Mouse (Mus musculus): ENCODE measurements around the gene Il15. TPM values are rescaled to one million over a fixed set of nuclear protein-coding genes. Genes with fewer than 3 reads are reported as not detected.
A peak's percentile ranks its signal among the peaks of the same experiment; 100 is the strongest.

The Il15 gene
- polyA plus RNA-seq, 1 experiment from 2014 or later, result 2.2 TPM

DNA sequence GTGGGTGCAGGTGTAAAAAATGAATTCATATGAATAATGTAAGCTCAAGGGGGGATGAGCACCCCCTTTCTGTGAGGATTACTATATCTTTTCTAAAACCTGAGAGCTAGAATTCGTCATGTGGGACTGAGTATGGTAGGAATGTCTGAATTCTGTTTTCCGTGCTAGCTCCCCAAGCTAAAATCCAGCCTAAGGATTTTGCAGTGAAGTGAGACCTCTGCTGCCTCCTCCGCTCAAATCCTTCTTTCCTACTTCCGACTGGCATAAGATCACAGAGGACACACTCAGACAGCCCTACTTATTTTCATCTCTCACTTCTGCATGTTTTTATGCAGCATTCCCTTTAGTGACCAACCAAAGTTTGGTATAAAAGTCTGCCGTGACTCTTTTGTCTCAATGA, 121.0 kb downstream of the Il15 start:
- H3K9ac ChIP-seq (ENCODE audit: low read length), result no peak overlapping the region
- H3K27ac ChIP-seq (ENCODE audit: low read depth, low read length), result no peak overlapping the region
- no peak overlapping the region for H3K4me3 ChIP-seq (ENCODE audit: low read depth, low read length)
- no peaks in the 10 kb centered on the region for H3K4me1 ChIP-seq (ENCODE audit: control insufficient read depth, insufficient read depth, low read length)
- H3K4me2 ChIP-seq, result no peak overlapping the region
- DNase-seq (ENCODE audit: low spot score, missing footprints) (peak; percentile 2), ATAC-seq (ENCODE audit: low FRiP score) (no peak)
- 80% methylated on average over 5 of the region's 5 CpGs for WGBS
- no peaks in the 10 kb centered on the region for H3K36me3 ChIP-seq (ENCODE audit: control insufficient read depth, insufficient read depth, low read length)
- no peaks in the 10 kb centered on the region for H3K9me3 ChIP-seq (ENCODE audit: control insufficient read depth, low read length)
- H3K27me3 ChIP-seq (ENCODE audit: control insufficient read depth, insufficient read depth, low read length), result no peaks in the 10 kb centered on the region
